Mouse (Mus musculus): ENCODE data around the gene Cflar. TPM values are rescaled to one million over a fixed set of nuclear protein-coding genes. Genes with fewer than 3 reads are reported as not detected.

Gene Cflar
- total RNA-seq, 2 experiments from 2014 or later: 65.7 to 68.1 TPM

- intact Hi-C loops (cut with DNase I): loop anchor here (1.0 kb wide), 1 partner anchor 59 kb away; no protein-coding TSS in a partner anchor
- peak in 1 of 2 experiments; percentile 43 for DNase-seq
Measured at GRCm38 (mm10) chr1:58710711-58711364, 470 bp upstream of the Cflar start.

- intact Hi-C loops (cut with DNase I): no loop called here
- peak; percentile 70 to 80 for DNase-seq
Measured at GRCm38 (mm10) chr1:58712076-58713061, 1.1 kb downstream of the Cflar start.

GRCm38 (mm10) chr1:58713081-58713892 lies 2.0 kb downstream of the Cflar start:
- intact Hi-C loops (cut with DNase I): no loop called here
- peak; percentile 82 for DNase-seq

GRCm38 (mm10) chr1:58713893-58714231 lies 2.6 kb downstream of the Cflar start:
- peak; percentile 85 to 87 for DNase-seq
- intact Hi-C loops (cut with DNase I): no loop called here

GRCm38 (mm10) chr1:58714361-58714760 lies 3.1 kb downstream of the Cflar start:
- intact Hi-C loops (cut with DNase I): no loop called here
- DNase-seq: no peak

- intact Hi-C loops (cut with DNase I): no loop called here
- DNase-seq: no peak
Measured at GRCm38 (mm10) chr1:58715536-58715935, 4.2 kb downstream of the Cflar start.

GRCm38 (mm10) chr1:58716162-58716882 lies 5.0 kb downstream of the Cflar start:
- DNase-seq: no peak
- intact Hi-C loops (cut with DNase I): no loop called here

GRCm38 (mm10) chr1:58716883-58717220 lies 5.5 kb downstream of the Cflar start:
- intact Hi-C loops (cut with DNase I): no loop called here
- no peak for DNase-seq

- DNase-seq: no peak
- intact Hi-C loops (cut with DNase I): no loop called here
Measured at GRCm38 (mm10) chr1:58717589-58718270, 6.4 kb downstream of the Cflar start.

GRCm38 (mm10) chr1:58719356-58719945 lies 8.1 kb downstream of the Cflar start:
- intact Hi-C loops (cut with DNase I): no loop called here
- no peak for DNase-seq

GRCm38 (mm10) chr1:58720090-58720489 lies 8.8 kb downstream of the Cflar start:
- no peak for DNase-seq
- intact Hi-C loops (cut with DNase I): no loop called here

- DNase-seq: no peak
- intact Hi-C loops (cut with DNase I): no loop called here
Measured at GRCm38 (mm10) chr1:58720988-58721387, 9.7 kb downstream of the Cflar start.

GRCm38 (mm10) chr1:58722115-58722938 lies 11.0 kb downstream of the Cflar start:
- no peak for DNase-seq
- intact Hi-C loops (cut with DNase I): no loop called here

- DNase-seq: no peak
- intact Hi-C loops (cut with DNase I): no loop called here
Measured at GRCm38 (mm10) chr1:58723062-58723808, 11.9 kb downstream of the Cflar start.

GRCm38 (mm10) chr1:58723809-58724405 lies 12.6 kb downstream of the Cflar start:
- no peak for DNase-seq
- intact Hi-C loops (cut with DNase I): no loop called here

- intact Hi-C loops (cut with DNase I): no loop called here
- no peak for DNase-seq
Measured at GRCm38 (mm10) chr1:58724533-58724932, 13.2 kb downstream of the Cflar start.

GRCm38 (mm10) chr1:58725095-58725494 lies 13.8 kb downstream of the Cflar start:
- intact Hi-C loops (cut with DNase I): no loop called here
- no peak for DNase-seq

GRCm38 (mm10) chr1:58725767-58726166 lies 14.5 kb downstream of the Cflar start:
- intact Hi-C loops (cut with DNase I): no loop called here
- no peak for DNase-seq
